Mouse (Mus musculus): ENCODE data around the gene Slc39a9.
A peak's percentile ranks its signal among the peaks of the same experiment; 100 is the strongest.

DNA sequence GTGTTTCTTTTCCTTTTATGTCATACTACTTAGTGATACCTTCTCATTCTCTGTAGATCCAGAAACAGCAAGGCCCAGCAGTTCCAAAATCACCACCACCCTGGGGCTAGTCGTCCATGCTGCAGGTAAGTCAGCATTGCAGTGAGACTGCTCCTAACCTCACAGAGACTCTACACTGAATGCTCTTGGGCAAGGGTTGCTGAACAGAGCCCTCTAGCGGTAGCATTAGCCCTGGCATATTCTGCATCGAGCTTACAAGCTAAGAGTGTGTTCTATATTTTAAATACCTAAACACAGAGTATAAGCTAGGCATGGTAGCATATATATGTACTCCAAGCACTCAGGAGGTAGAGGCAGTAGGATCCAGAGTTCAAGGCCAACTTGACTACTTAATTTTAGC lies 29.5 kb downstream of the Slc39a9 start:
- TF ChIP-seq EP300 (IDR thresholded peaks at IDR 0.05; ENCODE audit: low read depth) (no peak), CTCF (IDR thresholded peaks at IDR 0.05; ENCODE audit: low read depth) (peak; percentile 82)

Data from heart, postnatal 0 days (tissue).